Mouse (Mus musculus): ENCODE results near the gene Gm28827. TPM values are rescaled to one million over a fixed set of nuclear protein-coding genes. Genes with fewer than 3 reads are reported as not detected.
"Not testable (repeated sequence)": the region's sequence is repeated elsewhere in the genome, so short reads cannot be mapped to it uniquely, and the experiment has no call there.

The Gm28827 gene
- polyA plus RNA-seq (2014; fragmentation: Nextera tagmentation; extraction: Ambion mirVana) = not detected in 2 replicates

DNA sequence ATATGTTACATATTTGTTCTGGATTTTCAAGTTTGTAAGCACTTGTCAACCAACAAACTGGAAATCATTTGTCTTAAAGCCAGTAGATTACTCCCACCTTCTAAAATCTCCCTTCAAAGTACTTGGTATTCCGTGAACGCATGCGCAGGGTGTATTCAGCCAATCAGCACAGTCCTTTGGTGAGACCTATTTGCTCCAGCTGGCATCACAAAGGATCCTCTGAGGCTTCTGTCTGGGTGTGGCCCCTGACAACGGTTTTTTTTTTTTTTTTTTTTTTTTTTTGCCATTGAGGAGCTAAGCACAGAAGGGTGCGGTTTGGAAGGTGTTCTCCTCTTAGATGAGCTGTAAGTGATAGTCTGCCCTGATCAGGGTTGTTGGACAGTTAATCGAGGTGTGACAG is at the start of gene Gm28827:
Gene Gm28827 (plus strand): TSS at position 301 of the 400 bp plus-strand sequence.
- H3K4me1 ChIP-seq (ENCODE audit: control insufficient read depth in 2 of 2, insufficient read depth in 2 of 2, low read length in 2 of 2); H3K4me2 ChIP-seq (ENCODE audit: low read length); H3K27ac ChIP-seq (replicated peaks in 1 of 2; ENCODE audit: control insufficient read depth in 1 of 2, insufficient read depth in 1 of 2, low read depth in 2 of 2, low read length in 2 of 2); ATAC-seq (ENCODE audit: insufficient number of reproducible peaks, insufficient read depth, low FRiP score, low read depth); H3K9ac ChIP-seq (ENCODE audit: low read length); H3K27me3 ChIP-seq (ENCODE audit: control insufficient read depth, insufficient read depth, low read length); H3K9me3 ChIP-seq (ENCODE audit: control insufficient read depth, low read length); H3K36me3 ChIP-seq (ENCODE audit: control insufficient read depth, insufficient read depth, low read length); H3K4me3 ChIP-seq (ENCODE audit: control insufficient read depth in 1 of 2, insufficient read depth in 1 of 2, low read depth in 1 of 2, low read length in 2 of 2): not testable (repeated sequence)
- no CpG with 5 or more reads among the region's 6 CpGs for WGBS

Data from heart, embryonic 14.5 days (tissue).